Mouse (Mus musculus): ENCODE data around the gene Mad1l1.

The Mad1l1 gene

GRCm38 (mm10) chr5:140258035-140258434, 63.3 kb downstream of the Mad1l1 start:
- no peak for DNase-seq

GRCm38 (mm10) chr5:140257439-140257838, 63.9 kb downstream of the Mad1l1 start:
- no peak for DNase-seq

- DNase-seq, result no peak
Measured at GRCm38 (mm10) chr5:140256685-140257084, 64.7 kb downstream of the Mad1l1 start.

GRCm38 (mm10) chr5:140255265-140255664, 66.1 kb downstream of the Mad1l1 start:
- DNase-seq, result no peak

GRCm38 (mm10) chr5:140254656-140255055, 66.7 kb downstream of the Mad1l1 start:
- DNase-seq, result no peak

GRCm38 (mm10) chr5:140251989-140252388, 69.4 kb downstream of the Mad1l1 start:
- no peak for DNase-seq

- no peak for DNase-seq
Measured at GRCm38 (mm10) chr5:140250370-140250769, 71.0 kb downstream of the Mad1l1 start.

GRCm38 (mm10) chr5:140249359-140250062, 71.8 kb downstream of the Mad1l1 start:
- no peak for DNase-seq

- DNase-seq, result no peak
Measured at GRCm38 (mm10) chr5:140248101-140248500, 73.3 kb downstream of the Mad1l1 start.

- DNase-seq, result no peak
Measured at GRCm38 (mm10) chr5:140240235-140240634, 81.1 kb downstream of the Mad1l1 start.

GRCm38 (mm10) chr5:140238880-140239279, 82.5 kb downstream of the Mad1l1 start:
- no peak for DNase-seq

- no peak for DNase-seq
Measured at GRCm38 (mm10) chr5:140230818-140231217, 90.5 kb downstream of the Mad1l1 start.

GRCm38 (mm10) chr5:140228306-140228705, 93.0 kb downstream of the Mad1l1 start:
- DNase-seq, result no peak

GRCm38 (mm10) chr5:140226871-140227270, 94.5 kb downstream of the Mad1l1 start:
- no peak for DNase-seq

- no peak for DNase-seq
Measured at GRCm38 (mm10) chr5:140225881-140226280, 95.5 kb downstream of the Mad1l1 start.

GRCm38 (mm10) chr5:140225103-140225502, 96.2 kb downstream of the Mad1l1 start:
- no peak for DNase-seq

- no peak for DNase-seq
Measured at GRCm38 (mm10) chr5:140223070-140224053, 98.0 kb downstream of the Mad1l1 start.

GRCm38 (mm10) chr5:140221016-140221650, 100.2 kb downstream of the Mad1l1 start:
- no peak for DNase-seq

- DNase-seq, result no peak
Measured at GRCm38 (mm10) chr5:140219252-140219651, 102.1 kb downstream of the Mad1l1 start.

- no peak for DNase-seq
Measured at GRCm38 (mm10) chr5:140217900-140218299, 103.5 kb downstream of the Mad1l1 start.

- no peak for DNase-seq
Measured at GRCm38 (mm10) chr5:140217083-140217482, 104.3 kb downstream of the Mad1l1 start.

- no peak for DNase-seq
Measured at GRCm38 (mm10) chr5:140215471-140216087, 105.8 kb downstream of the Mad1l1 start.

GRCm38 (mm10) chr5:140213001-140213400, 108.4 kb downstream of the Mad1l1 start:
- no peak for DNase-seq
